Mouse (Mus musculus) embryo, embryonic 11 days (tissue): Measurements from ENCODE around the gene Cbfb.
"Not testable (repeated sequence)": the region's sequence is repeated elsewhere in the genome, so short reads cannot be mapped to it uniquely, and the experiment has no call there.

Experiments used
- DNase-seq: peaks from one replicate; pipeline ENCODE4 v3.0.0-alpha.2; 2015

The Cbfb gene

GRCm38 (mm10) chr8:105170381-105171115 lies at the start of gene Cbfb:
TSS of gene Cbfb (plus strand) at chr8:105170674.
- DNase-seq, result peak; percentile 98

- DNase-seq, result no peak
These were observed 40.6 kb upstream of the Cbfb start for GRCm38 (mm10) chr8:105129864-105130263.

- DNase-seq, result no peak
These were observed 39.0 kb upstream of the Cbfb start, which contains the start of gene Ces4a for GRCm38 (mm10) chr8:105131509-105131908. TSS of gene Ces4a (plus strand) at chr8:105131800.

- peak; percentile 49 for DNase-seq
These were observed 32.1 kb upstream of the Cbfb start for GRCm38 (mm10) chr8:105138423-105138822.

- no peak for DNase-seq
These were observed 28.1 kb upstream of the Cbfb start for GRCm38 (mm10) chr8:105142395-105142794.

- no peak for DNase-seq
These were observed 18.8 kb upstream of the Cbfb start for GRCm38 (mm10) chr8:105151654-105152053.

- DNase-seq, result peak; percentile 76
These were observed 17.7 kb upstream of the Cbfb start for GRCm38 (mm10) chr8:105152623-105153398.

- DNase-seq, result no peak
These were observed 16.2 kb upstream of the Cbfb start for GRCm38 (mm10) chr8:105154316-105154715.

- no peak for DNase-seq
These were observed 15.3 kb upstream of the Cbfb start for GRCm38 (mm10) chr8:105155091-105155745.

- DNase-seq, result peak; percentile 56
These were observed 12.9 kb upstream of the Cbfb start for GRCm38 (mm10) chr8:105157555-105157954.

- no peak for DNase-seq
These were observed 12.4 kb upstream of the Cbfb start for GRCm38 (mm10) chr8:105158084-105158483.

GRCm38 (mm10) chr8:105161121-105161652 lies 9.3 kb upstream of the Cbfb start:
- DNase-seq, result no peak

- DNase-seq, result peak; percentile 69
These were observed 6.1 kb upstream of the Cbfb start for GRCm38 (mm10) chr8:105164272-105164902.

- DNase-seq, result no peak
These were observed 5.3 kb upstream of the Cbfb start for GRCm38 (mm10) chr8:105165191-105165590.

GRCm38 (mm10) chr8:105167116-105167515 lies 3.4 kb upstream of the Cbfb start:
- no peak for DNase-seq

- DNase-seq, result no peak
These were observed 892 bp upstream of the Cbfb start for GRCm38 (mm10) chr8:105169582-105169981.

- DNase-seq, result no peak
These were observed 463 bp upstream of the Cbfb start for GRCm38 (mm10) chr8:105170041-105170380.

GRCm38 (mm10) chr8:105171116-105172002 lies 885 bp downstream of the Cbfb start:
- peak; percentile 84 for DNase-seq

GRCm38 (mm10) chr8:105172003-105172362 lies 1.5 kb downstream of the Cbfb start:
- no peak for DNase-seq

- not testable (repeated sequence) for DNase-seq
These were observed 4.8 kb downstream of the Cbfb start for GRCm38 (mm10) chr8:105175287-105175686.

GRCm38 (mm10) chr8:105178211-105178800 lies 7.8 kb downstream of the Cbfb start:
- no peak for DNase-seq
